Mouse (Mus musculus) limb, embryonic 11.5 days (tissue): ENCODE data around the gene Ndufv2. TPM values are rescaled to one million over a fixed set of nuclear protein-coding genes. Genes with fewer than 3 reads are reported as not detected.

ENCODE experiments used
- ATAC-seq: fragments of 200-750 bp; cut with Nextera tagmentation; 2 replicates; pipeline ENCODE4 v1.8.0; 2017; ENCODE audit warnings: low read depth; ENCODE audit not compliant: insufficient number of reproducible peaks, low FRiP score, low TSS enrichment
- DNase-seq: peaks from one replicate; pipeline ENCODE4 v3.0.0-alpha.2; 2015; ENCODE audit warnings: low spot score
- H3K27ac ChIP-seq: fragments of 300-500 bp; sonication (generic); replicated peaks from 2 replicates; pipeline ENCODE4 v1.5.1; 2014; ENCODE audit warnings: low read depth, mild to moderate bottlenecking, low read length
- H3K27me3 ChIP-seq: fragments of 300-500 bp; sonication (generic); 2 replicates; pipeline ENCODE4 v1.6.1; 2014; ENCODE audit warnings: mild to moderate bottlenecking, low read length, mixed read lengths; ENCODE audit not compliant: control insufficient read depth, insufficient read depth
- H3K36me3 ChIP-seq: fragments of 300-500 bp; sonication (generic); 2 replicates; pipeline ENCODE4 v1.6.1; 2014; ENCODE audit warnings: mild to moderate bottlenecking, low read length, moderate library complexity, mixed read lengths; ENCODE audit not compliant: control insufficient read depth, insufficient read depth
- H3K4me1 ChIP-seq: fragments of 300-500 bp; sonication (generic); 2 replicates; pipeline ENCODE4 v1.6.1; 2014; ENCODE audit warnings: low read length, mixed read lengths; ENCODE audit not compliant: control insufficient read depth, insufficient read depth
- H3K4me2 ChIP-seq: fragments of 300-500 bp; sonication (generic); 2 replicates; pipeline ENCODE4 v1.6.1; 2014; ENCODE audit warnings: low read depth, mild to moderate bottlenecking, moderate library complexity; ENCODE audit not compliant: severe bottlenecking
- H3K4me3 ChIP-seq: fragments of 300-500 bp; sonication (generic); 2 replicates; pipeline ENCODE4 v1.5.1; 2014; ENCODE audit warnings: low read depth, low read length
- H3K9ac ChIP-seq: fragments of 300-500 bp; sonication (generic); 2 replicates; pipeline ENCODE4 v1.6.1; 2014; ENCODE audit warnings: mild to moderate bottlenecking, low read length
- H3K9me3 ChIP-seq: fragments of 300-500 bp; sonication (generic); 2 replicates; pipeline ENCODE4 v1.6.1; 2016; ENCODE audit warnings: low read length; ENCODE audit not compliant: control insufficient read depth
- WGBS: fragments of 180-500 bp; shearing (Covaris S2); extraction: QIAGEN DNeasy Blood & Tissue Kit; methylation state at CpG from one replicate; pipeline ENCODE4 v1.1.7; 2014; 5-methylcytosine and 5-hydroxymethylcytosine counted together
- polyA plus RNA-seq: library from polyadenylated mRNA; unstranded; fragments of >200 nt; fragmentation: Nextera tagmentation; extraction: Ambion mirVana; gene quantifications from 2 replicates; pipeline ENCODE4 v1.2.1, GENCODE M21; 2014

The Ndufv2 gene
- polyA plus RNA-seq, result 320 TPM in 2 replicates

DNA sequence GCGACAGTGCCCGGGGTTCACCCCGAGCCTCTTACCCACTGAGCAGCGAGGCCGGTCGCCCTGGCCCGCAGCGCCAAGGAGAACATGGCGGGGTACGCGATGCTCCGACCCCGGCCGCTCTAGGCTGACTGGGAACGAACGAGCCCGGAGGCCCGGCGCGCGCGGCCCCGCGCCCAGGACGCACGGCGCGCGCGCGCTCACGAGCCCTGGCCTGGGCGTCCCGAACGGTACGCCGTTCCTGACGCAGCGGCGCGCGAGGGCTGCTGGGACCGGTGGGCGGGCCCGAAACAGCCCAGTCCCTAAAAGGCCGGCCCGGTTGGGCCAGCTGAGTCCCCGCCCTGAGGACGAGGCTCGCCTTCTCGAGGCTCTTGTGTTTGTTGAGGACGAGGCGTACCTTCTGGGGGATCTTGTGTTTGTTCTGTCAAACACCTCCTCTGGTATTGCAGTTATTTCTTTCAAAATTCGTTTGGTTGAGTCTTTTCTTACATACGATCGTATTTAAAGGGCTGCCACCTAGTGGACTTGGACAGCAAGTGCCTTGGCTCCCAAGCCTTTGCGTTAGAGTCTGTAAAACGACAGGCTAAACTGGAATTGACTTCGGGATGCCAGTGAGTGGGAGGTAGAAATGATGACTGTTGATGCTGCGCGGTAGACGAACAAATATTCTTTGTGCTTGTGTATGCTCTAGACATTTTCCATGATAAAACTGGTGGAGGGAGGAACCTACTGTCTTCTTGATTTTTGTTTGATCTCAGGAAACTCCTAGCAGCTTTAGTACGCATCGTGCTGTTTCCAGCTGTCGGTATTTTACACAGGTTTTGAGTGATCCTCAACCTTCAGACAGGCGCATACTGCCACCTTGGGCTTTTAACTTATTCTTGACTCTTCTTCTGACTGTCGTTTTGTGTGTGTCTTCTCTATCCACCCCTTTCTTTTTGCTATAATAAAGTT is at the start of gene Ndufv2:
TSS of gene Ndufv2 (minus strand) at position 180 of the 951 bp plus-strand sequence.
- peak within 1 kb of the TSS; percentile 95 for H3K9ac ChIP-seq
- ATAC-seq (peak; percentile 100), DNase-seq (peak; percentile 96)
- peaks cover 6% of the 10 kb centered on the region for H3K4me1 ChIP-seq
- no peaks in the 10 kb centered on the region for H3K27me3 ChIP-seq
- no peaks in the 10 kb centered on the region for H3K36me3 ChIP-seq
- H3K4me2 ChIP-seq, result peak within 1 kb of the TSS; percentile 87
- peak within 1 kb of the TSS; percentile 82 for H3K27ac ChIP-seq
- peak within 1 kb of the TSS; percentile 92 for H3K4me3 ChIP-seq
- WGBS, result 1% methylated on average over 67 of the region's 67 CpGs
- no peaks in the 10 kb centered on the region; the same call in 1 of the 2 replicates for H3K9me3 ChIP-seq

DNA sequence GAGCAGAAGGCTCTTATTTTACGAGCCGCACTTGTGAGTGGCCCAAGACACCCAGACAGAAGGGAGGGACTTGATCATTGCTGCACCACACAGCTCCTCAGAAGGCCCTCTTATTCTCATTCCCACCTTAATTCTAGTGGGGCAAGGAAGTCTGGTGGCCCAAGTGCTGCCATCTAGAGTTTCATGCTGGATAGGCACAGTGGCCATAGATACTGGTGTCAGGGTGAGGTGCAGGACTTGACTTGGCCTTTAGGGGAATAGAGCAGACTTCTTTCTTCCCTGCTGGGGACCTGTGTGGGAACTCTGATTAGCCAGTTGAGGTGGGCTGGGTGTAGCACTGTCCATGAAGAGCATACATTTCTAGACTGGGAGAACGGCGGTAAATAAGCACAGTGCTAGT is 29.9 kb upstream of the Ndufv2 start:
- WGBS, result 95% methylated on average over 4 of the region's 4 CpGs
- no peak overlapping the region for H3K27ac ChIP-seq
- no peak for DNase-seq
- no peaks in the 10 kb centered on the region for H3K4me1 ChIP-seq
- H3K9ac ChIP-seq, result no peak overlapping the region
- H3K36me3 ChIP-seq, result peaks cover 29% of the 10 kb centered on the region
- no peak overlapping the region for H3K4me2 ChIP-seq
- ATAC-seq, result no peak
- no peaks in the 10 kb centered on the region for H3K9me3 ChIP-seq
- H3K4me3 ChIP-seq, result no peak overlapping the region
- no peaks in the 10 kb centered on the region for H3K27me3 ChIP-seq

DNA sequence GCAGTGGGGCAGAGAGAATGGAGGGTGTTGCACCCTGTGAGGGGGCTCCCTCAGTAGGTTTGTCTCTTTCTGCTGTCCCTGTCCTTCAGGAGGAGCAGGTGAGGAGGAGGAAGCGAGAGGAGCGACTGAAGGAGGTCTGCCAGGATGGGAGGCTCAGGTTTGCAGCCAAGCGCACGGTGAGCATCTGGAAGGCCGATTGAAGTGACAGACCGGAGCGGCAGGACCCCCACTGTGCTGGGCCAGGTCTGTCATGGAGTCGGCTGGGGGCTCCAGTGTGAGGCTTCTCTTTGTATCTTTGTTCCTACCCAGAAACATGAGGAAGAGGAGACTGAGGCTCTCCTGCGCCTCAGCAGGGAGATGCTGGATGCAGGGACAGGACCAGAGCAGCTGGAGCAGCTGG is 29.0 kb upstream of the Ndufv2 start:
- no peak for DNase-seq
- Histone ChIP-seq H3K4me2 (no peak overlapping the region), H3K4me3 (no peak overlapping the region), H3K9ac (no peak overlapping the region), H3K36me3 (peaks cover 27% of the 10 kb centered on the region), H3K27ac (no peak overlapping the region), H3K27me3 (no peaks in the 10 kb centered on the region), H3K9me3 (no peaks in the 10 kb centered on the region), H3K4me1 (no peaks in the 10 kb centered on the region)
- no peak for ATAC-seq
- WGBS, result 92% methylated on average over 9 of the region's 9 CpGs

DNA sequence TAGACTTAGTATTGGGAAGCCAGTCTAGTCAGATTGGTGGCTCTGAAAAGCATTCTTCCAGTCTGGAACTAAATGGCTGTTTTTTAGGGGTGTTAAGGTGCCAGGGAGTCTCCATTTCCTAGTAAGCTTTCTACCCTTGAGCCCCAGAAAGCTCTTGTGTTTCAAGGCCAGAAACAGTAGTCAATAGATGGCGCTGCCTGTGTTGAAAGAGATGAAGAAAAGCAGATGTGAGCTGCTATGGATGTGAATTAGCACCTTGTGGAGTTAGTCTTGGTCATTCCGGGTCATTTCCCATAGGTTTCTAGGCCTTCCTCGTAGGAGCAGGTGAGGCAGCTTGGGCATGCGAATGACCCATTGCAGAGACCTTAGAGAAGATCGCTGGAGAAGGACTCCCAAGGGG is 23.9 kb upstream of the Ndufv2 start:
- Histone ChIP-seq H3K36me3 (peaks cover 6% of the 10 kb centered on the region; the same call in 1 of the 2 replicates), H3K4me1 (no peaks in the 10 kb centered on the region), H3K27me3 (no peaks in the 10 kb centered on the region), H3K4me2 (no peak overlapping the region), H3K9ac (no peak overlapping the region), H3K9me3 (no peaks in the 10 kb centered on the region), H3K4me3 (no peak overlapping the region), H3K27ac (0 out of 2 replicates have a peak overlapping the region, but pooled peaks have one; percentile 10)
- peak; percentile 24 for DNase-seq
- ATAC-seq, result no peak
- WGBS, result 57% methylated on average over 5 of the region's 5 CpGs

DNA sequence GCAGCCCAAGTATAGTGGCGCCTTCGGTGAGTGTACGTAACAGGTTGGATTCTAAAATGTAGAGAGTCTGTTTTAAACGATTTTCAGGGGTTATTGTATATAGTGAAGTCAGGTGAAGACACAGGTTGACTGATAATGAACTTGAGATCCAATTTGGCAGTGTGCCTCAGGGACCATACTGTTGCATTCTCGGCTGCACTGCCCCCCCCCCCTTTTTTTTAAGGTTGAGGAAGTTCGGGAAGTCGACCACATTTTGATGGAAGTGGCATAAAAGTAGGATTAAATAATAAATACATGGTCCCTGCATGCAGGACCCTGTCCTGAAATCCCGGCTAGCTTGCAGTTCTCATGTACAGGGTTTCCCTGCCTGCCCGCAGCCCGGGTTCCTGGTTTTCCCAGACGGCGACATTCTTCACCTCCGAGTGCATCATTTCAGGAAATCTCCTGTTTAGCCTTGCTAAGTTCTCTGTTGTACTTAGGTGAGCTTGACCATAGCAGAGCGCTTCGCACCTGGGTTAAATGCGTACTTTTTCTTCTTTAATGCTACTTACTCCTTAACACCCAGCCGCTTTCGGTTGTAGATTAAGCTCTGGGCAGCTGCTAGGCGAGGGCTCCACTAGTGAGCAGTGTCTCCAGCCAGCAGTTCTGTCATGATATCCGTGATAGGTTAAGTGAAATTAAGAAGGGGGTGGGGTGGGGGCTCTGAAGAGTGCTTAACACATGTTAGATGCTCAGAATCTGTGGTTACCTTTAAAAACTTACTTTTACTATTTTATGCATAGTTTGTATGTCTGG is 22.7 kb upstream of the Ndufv2 start:
- Histone ChIP-seq H3K4me3 (peak overlapping the region; percentile 76), H3K9ac (peak overlapping the region; percentile 67), H3K27me3 (no peaks in the 10 kb centered on the region), H3K36me3 (peaks cover 6% of the 10 kb centered on the region; the same call in 1 of the 2 replicates), H3K4me1 (no peaks in the 10 kb centered on the region), H3K9me3 (no peaks in the 10 kb centered on the region), H3K4me2 (peak overlapping the region; percentile 59), H3K27ac (peak overlapping the region; percentile 83)
- peak; percentile 10; the same call in 1 of the 2 replicates for ATAC-seq
- WGBS, result 2% methylated on average over 20 of the region's 20 CpGs
- DNase-seq, result peak; percentile 65

DNA sequence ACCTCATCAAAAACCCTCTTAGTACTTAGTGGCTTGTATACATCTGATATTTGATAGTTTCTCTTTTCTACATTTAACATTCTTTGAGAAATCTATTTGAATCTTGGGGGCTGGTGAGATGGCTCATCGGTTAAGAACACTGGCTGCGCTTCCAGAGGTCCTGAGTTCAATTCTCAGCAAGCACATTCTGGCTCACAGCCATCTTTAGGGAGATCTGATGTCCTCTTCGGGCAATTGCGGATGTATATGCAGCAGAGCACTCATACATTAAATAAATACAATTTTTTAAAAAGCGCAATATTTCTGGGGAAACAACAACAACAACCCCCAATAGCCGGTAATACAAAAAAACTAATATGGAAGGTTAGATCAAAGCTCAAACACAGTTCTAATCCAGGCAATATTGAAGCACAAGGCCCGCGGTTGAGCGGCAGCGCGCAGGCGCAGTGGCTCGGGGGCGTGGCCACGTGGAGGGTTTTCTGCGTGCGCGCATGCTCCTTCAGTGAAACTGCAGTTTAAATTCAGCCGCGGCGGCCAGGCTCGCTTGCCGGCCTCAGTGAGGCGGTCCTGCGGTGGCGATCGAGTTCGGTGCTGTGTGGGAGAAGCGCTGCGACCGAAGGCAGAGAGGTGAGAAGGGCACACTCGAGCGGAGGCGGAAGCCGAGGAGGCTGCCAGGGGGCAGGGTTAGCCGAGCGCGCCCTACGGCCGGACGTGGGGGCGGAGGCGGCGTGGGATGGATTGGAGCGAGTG is 21.9 kb upstream of the Ndufv2 start, which contains the start of gene Ddx11:
TSS of gene Ddx11 (plus strand) at position 455 of the 750 bp plus-strand sequence.
- no peaks in the 10 kb centered on the region for H3K9me3 ChIP-seq
- H3K4me3 ChIP-seq, result peak within 1 kb of the TSS; percentile 76
- peaks cover 7% of the 10 kb centered on the region for H3K36me3 ChIP-seq
- DNase-seq (peak; percentile 96), ATAC-seq (peak; percentile 86)
- no peaks in the 10 kb centered on the region for H3K4me1 ChIP-seq
- H3K4me2 ChIP-seq, result peak within 1 kb of the TSS; percentile 59
- no peaks in the 10 kb centered on the region for H3K27me3 ChIP-seq
- peak within 1 kb of the TSS; percentile 67 for H3K9ac ChIP-seq
- 7% methylated on average over 45 of the region's 45 CpGs for WGBS
- peak within 1 kb of the TSS; percentile 83 for H3K27ac ChIP-seq

DNA sequence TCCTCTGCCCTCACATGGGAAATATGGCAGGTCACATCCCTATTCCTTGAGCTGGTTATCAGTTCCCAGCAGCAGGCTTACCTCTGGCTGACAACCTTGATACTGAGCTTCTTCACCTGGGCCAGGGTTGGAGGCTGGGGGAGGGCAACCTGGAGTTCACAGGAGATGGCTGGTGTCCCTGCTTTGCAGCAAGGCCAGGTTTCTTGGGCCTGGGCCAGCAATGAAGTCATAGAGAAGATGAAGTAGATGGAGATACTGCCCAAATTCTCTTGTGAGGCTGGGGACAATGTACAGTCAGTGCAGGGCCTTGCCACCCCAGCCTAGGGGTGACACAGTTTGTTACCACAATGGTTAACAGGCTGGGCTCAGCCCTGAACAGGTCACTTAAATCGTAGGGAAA is 19.3 kb upstream of the Ndufv2 start:
- Histone ChIP-seq H3K27me3 (no peaks in the 10 kb centered on the region), H3K9me3 (no peaks in the 10 kb centered on the region), H3K27ac (no peak overlapping the region), H3K36me3 (peaks cover 8% of the 10 kb centered on the region), H3K4me1 (no peaks in the 10 kb centered on the region), H3K9ac (no peak overlapping the region), H3K4me2 (no peak overlapping the region), H3K4me3 (no peak overlapping the region)
- no peak for DNase-seq
- no peak for ATAC-seq
- 71% methylated on average over 1 of the region's 1 CpGs for WGBS
